Mouse (Mus musculus) cortical plate, adult 2 months (tissue): ENCODE results near the gene Pgm5.

Experiments used
- CTCF ChIP-seq: fragments of 200-500 bp; IDR thresholded peaks from 2 replicates; pipeline ENCODE4 v1.5.1; 2011; ENCODE audit warnings: mild to moderate bottlenecking, control low read depth, low read length; ENCODE audit not compliant: insufficient read depth; ENCODE audit errors: extremely low read depth
- POLR2A ChIP-seq: fragments of 200-500 bp; IDR thresholded peaks from 2 replicates; pipeline ENCODE4 v1.6.1; 2011; ENCODE audit warnings: mild to moderate bottlenecking, low read length, control low read depth; ENCODE audit not compliant: insufficient read depth; ENCODE audit errors: extremely low read depth

DNA sequence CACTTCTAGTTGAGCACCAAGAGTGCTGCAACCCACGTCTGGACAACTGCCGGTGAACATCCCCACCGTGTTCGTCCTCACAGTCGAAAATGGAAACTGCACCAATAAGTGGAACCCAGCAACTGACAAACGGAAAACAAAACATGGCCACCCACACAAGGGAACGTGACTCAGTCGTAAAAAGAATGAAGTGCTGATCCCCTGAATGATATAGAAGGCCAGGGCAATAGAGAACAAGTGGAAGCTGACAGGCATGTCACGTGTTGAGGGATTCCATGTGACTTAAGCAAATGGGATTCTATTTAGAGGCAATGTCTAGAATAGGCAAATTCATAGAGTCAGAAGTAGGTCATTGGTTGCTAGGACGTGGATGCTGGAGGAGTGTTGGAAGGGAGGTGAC lies 137.3 kb downstream of the Pgm5 start:
- TF ChIP-seq POLR2A (no peak), CTCF (no peak)
